Comparison of ENCODE assay signal across 20 mouse cellular contexts in genomic region chr14:121181798-121182197, GRCm38 (mm10).
A peak's percentile ranks its signal among the peaks of the same experiment; 100 is the strongest.
DNase-seq lines count a peak whose midpoint lies in the region; ATAC-seq and TF ChIP-seq lines count a peak whose summit lies in the region.
"Had no signal": no experiment of that assay in that cellular context is flagged by ENCODE, and none has a peak within 500 bp of the region (broad histone marks: within the 10 kb centered on the region; RNA-seq: fewer than 3 reads in every experiment).

No protein-coding gene starts in this region.

- H3K4me2 ChIP-seq in kidney, postnatal 0 days (ENCODE audit: low read length): no peak overlapping the region
- H3K4me2 ChIP-seq: embryonic facial prominence, embryonic 13.5 days; heart, embryonic 13.5 days; hindbrain, embryonic 15.5 days had no signal

- intact Hi-C loops in gastrocnemius, adult 2 months (cut with DNase I): no loop called here
- intact Hi-C loops in gastrocnemius, postnatal 14 days (cut with DNase I; ENCODE audit: low total_unique reads): no loop called here

- H3K4me1 ChIP-seq in kidney, postnatal 0 days (replicated peaks; ENCODE audit: insufficient read depth, low read length): peaks cover 18% of the 10 kb centered on the region; the same call in 1 of the 2 replicates
- no peaks in the 10 kb centered on the region for H3K4me1 ChIP-seq in thymus, adult 2 months (replicated peaks; ENCODE audit: control insufficient read depth, insufficient read depth, low read length)
- H3K4me1 ChIP-seq: heart, embryonic 13.5 days had no signal

- no peak for TF ChIP-seq CTCF in gastrocnemius, adult 2 months (IDR thresholded peaks at IDR 0.05)
- TF ChIP-seq CTCF in kidney, postnatal 0 days (IDR thresholded peaks at IDR 0.05; ENCODE audit: low read depth): no peak
- no peak for TF ChIP-seq CTCF in Patski (IDR thresholded peaks at IDR 0.05)
- no peak for TF ChIP-seq CTCF in thymus, adult 2 months (IDR thresholded peaks at IDR 0.05; ENCODE audit: borderline replicate concordance, control insufficient read depth, extremely low read depth, insufficient read depth, low read length, poor library complexity)

- H3K9ac ChIP-seq in kidney, postnatal 0 days (ENCODE audit: low read depth, low read length): no peak overlapping the region
- H3K9ac ChIP-seq: embryonic facial prominence, embryonic 13.5 days; heart, embryonic 13.5 days; hindbrain, embryonic 15.5 days had no signal

- no peak for DNase-seq in gastrocnemius, adult 2 months
- no peak for DNase-seq in gastrocnemius, postnatal 14 days
- DNase-seq in kidney, postnatal 0 days (ENCODE audit: low spot score): peak; percentile 57
- DNase-seq in kidney, adult 9 months: no peak
- peak; percentile 68 for DNase-seq in Patski (ENCODE audit: low read depth, low spot score)
- DNase-seq in gonadal fat pad, adult 2 months (ENCODE audit: low read depth): peak; percentile 61
- DNase-seq in thymus, adult 2 months: no peak
- DNase-seq: adrenal gland, postnatal 14 days; cerebellum, adult 11-12 months; cerebellum, adult 9-10 months; cerebellum, postnatal 25 days; gastrocnemius, postnatal 25 days; heart, adult 11 months; heart, postnatal 36 days had no signal

- no peaks in the 10 kb centered on the region for H3K9me3 ChIP-seq in kidney, postnatal 0 days (replicated peaks; ENCODE audit: low read length)
- H3K9me3 ChIP-seq: embryonic facial prominence, embryonic 13.5 days; heart, embryonic 13.5 days; hindbrain, embryonic 15.5 days had no signal

- POLR2A ChIA-PET in Patski (lab: Charles Lee): interaction anchor here (1.2 to 1.4 kb wide), 2 partner anchors 10 to 17 kb away, joined by 3 to 6 read pairs; no protein-coding TSS in a partner anchor

- no peaks in the 10 kb centered on the region for H3K27me3 ChIP-seq in kidney, postnatal 0 days (ENCODE audit: insufficient read depth, low read length)
- no peaks in the 10 kb centered on the region for H3K27me3 ChIP-seq in Patski
- H3K27me3 ChIP-seq in thymus, adult 2 months (ENCODE audit: control insufficient read depth, insufficient read depth, low read length): no peaks in the 10 kb centered on the region
- H3K27me3 ChIP-seq: embryonic facial prominence, embryonic 13.5 days; heart, embryonic 13.5 days; hindbrain, embryonic 15.5 days had no signal

- H3K36me3 ChIP-seq in kidney, postnatal 0 days (ENCODE audit: insufficient read depth, low read length): 0 out of 2 replicates have a peak, but pooled peaks cover 4% of the 10 kb centered on the region
- no peaks in the 10 kb centered on the region for H3K36me3 ChIP-seq in thymus, adult 2 months (ENCODE audit: control insufficient read depth, insufficient read depth, low read length)
- H3K36me3 ChIP-seq: hindbrain, embryonic 15.5 days had no signal

- WGBS in kidney, postnatal 0 days: 22% methylated on average over 4 of the region's 4 CpGs
- 94% methylated on average over 4 of the region's 4 CpGs for WGBS in thymus, adult 2 months

- in situ Hi-C loops in Patski (cut with MboI; ENCODE audit: low pct_unique_long_range_greater_than_20kb): no loop called here

- CTCF ChIA-PET in Patski (lab: Charles Lee): interaction anchor here (1.1 to 1.5 kb wide), 3 partner anchors 28 to 147 kb away, joined by 3 read pairs; partner anchors contain the start of gene Farp1

- no peak overlapping the region for H3K4me3 ChIP-seq in gastrocnemius, adult 2 months
- no peak overlapping the region for H3K4me3 ChIP-seq in kidney, postnatal 0 days (replicated peaks; ENCODE audit: low read depth, low read length)
- no peak overlapping the region for H3K4me3 ChIP-seq in thymus, adult 2 months (ENCODE audit: control insufficient read depth, insufficient read depth, low read length)
- H3K4me3 ChIP-seq: embryonic facial prominence, embryonic 13.5 days; erythroblast, embryonic 14.5 days; heart, embryonic 13.5 days; hindbrain, embryonic 15.5 days had no signal

- H3K27ac ChIP-seq in gastrocnemius, adult 2 months: peak overlapping the region; percentile 35; the same call in 1 of the 2 replicates
- H3K27ac ChIP-seq in kidney, postnatal 0 days: peak overlapping the region; percentile 20; the same call in 1 of the 2 replicates
- no peak overlapping the region for H3K27ac ChIP-seq in thymus, adult 2 months (ENCODE audit: control insufficient read depth, insufficient read depth, low read length)
- H3K27ac ChIP-seq: embryonic facial prominence, embryonic 13.5 days; heart, embryonic 13.5 days; hindbrain, embryonic 15.5 days had no signal

- TF ChIP-seq POLR2A in thymus, adult 2 months (IDR thresholded peaks at IDR 0.05; ENCODE audit: control insufficient read depth, extremely low read depth, insufficient read depth, low read length, poor library complexity): no peak

- no peak for ATAC-seq in kidney, postnatal 0 days (replicated peaks; ENCODE audit: low FRiP score, low read depth)
- peak; percentile 86 for ATAC-seq in Patski
- ATAC-seq: activated CD4-positive, CD25-positive, alpha-beta regulatory T cell, adult 4 months; forebrain, embryonic 16.5 days had no signal

Comparison
In these comparisons a context has a peak if more than half of its experiments do, and no peak if none do; other contexts are left out.
1. DNase-seq: peak in kidney, postnatal 0 days (single experiment), Patski (single experiment) and gonadal fat pad, adult 2 months (single experiment); none in gastrocnemius, adult 2 months (single experiment), gastrocnemius, postnatal 14 days (single experiment), kidney, adult 9 months (single experiment) and thymus, adult 2 months (single experiment).